Mouse (Mus musculus) embryo, embryonic 9.5 days (tissue): ENCODE measurements around the gene Arid5a.

Experiments
- DNase-seq: peaks from one replicate; pipeline ENCODE4 v3.0.0-alpha.2; 2017; ENCODE audit errors: extremely low spot score

Arid5a gene

DNA sequence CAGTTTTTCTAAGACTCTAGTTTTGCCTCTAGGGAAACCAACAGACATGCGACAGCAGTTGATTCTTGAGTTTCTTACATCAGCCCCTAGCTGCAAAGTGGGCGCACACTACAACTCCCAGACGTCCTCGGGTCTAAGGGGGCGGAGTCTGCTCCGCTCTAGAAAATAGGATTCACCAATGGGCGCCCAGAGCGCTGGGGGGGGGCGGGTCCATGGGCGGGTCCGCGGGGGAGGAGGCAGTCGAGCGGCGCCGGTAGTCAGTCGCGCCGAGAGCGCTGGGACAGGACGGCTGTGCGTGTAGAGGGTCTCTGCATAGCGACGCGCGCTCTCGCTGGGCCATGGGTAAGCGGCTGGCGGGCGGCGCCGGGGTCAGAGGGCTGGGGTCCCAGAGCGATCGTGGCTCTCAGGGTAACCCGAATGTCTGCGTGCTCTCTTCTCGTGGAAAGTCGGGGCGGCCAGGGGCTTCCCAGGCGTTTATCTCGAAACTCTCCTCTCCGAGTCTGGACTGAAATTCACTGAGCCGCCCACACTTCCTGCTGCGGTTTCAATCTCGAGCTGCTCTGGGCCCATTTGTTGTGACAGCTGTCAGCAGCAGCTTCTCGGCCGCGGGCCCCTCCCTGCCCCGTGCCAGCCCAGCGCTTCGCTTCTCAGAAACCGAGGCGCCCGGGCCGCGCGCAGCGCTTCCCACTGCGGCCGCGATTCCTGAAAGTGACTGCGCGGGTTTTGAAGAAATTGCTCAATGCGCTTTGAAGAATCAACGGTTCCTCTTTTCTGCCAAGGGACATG, at the start of gene Arid5a:
Gene Arid5a (plus strand): TSS at position 239 of the 786 bp plus-strand sequence.
- peak; percentile 94 for DNase-seq

DNA sequence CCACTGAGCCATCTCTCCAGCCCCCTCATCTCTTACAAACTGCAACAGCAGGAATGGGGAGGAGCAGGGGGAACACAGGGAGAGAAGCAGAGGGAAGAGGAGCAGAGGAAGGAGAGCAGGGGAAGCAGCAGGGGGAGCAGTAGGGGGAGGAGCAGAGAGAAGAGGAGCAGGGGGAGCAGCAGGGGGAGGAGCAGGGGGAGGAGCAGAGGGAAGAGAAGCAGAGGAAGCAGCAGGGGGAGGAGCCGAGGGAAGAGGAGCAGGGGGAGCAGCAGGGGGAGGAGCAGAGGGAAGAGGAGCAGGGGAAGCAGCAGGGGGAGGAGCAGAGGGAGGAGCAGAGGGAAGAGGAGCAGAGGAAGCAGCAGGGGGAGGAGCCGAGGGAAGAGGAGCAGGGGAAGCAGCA, 48.9 kb upstream of the Arid5a start:
- no peak for DNase-seq

GRCm38 (mm10) chr1:36259281-36259680, 48.3 kb upstream of the Arid5a start:
- DNase-seq = no peak

GRCm38 (mm10) chr1:36260418-36260817, 47.1 kb upstream of the Arid5a start:
- no peak for DNase-seq

DNA sequence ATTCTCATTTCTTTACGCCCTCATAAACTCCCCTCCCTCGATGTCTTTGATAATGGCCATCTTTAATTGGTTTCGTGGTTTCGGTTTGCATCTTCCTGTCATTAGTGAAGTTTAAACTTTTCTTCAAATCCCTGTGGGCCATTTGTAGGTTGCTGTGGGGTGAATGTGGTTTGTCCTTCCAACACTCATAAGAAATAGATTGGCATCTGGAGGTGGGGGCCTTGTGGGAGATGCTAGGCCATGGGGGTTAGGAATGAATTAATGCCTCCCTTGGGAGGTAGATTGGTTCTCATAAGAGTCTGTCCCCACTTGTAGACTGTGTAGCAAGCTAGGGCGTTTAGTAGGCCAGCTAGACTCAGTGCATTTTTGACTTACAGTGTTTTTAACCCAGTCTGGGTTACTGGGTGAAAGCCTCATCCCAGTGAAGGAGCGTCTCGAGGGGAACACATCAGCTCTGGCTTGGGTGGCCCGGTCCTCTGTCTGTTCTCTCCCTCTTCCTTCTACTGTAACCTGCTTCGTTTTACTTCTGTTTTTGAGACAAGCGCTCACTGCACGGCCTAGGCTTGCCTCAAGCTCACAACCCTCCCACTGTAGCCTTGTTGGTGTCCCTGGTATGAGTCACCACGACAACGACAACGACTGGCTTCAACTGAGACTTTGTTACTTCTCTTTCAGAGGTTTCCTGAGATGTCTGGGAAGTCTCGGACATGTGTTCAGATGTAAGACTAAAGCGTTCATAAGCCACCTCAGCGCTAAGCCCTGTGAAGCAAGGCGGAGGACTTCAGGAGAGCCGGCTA, 45.6 kb upstream of the Arid5a start:
- DNase-seq = no peak

DNA sequence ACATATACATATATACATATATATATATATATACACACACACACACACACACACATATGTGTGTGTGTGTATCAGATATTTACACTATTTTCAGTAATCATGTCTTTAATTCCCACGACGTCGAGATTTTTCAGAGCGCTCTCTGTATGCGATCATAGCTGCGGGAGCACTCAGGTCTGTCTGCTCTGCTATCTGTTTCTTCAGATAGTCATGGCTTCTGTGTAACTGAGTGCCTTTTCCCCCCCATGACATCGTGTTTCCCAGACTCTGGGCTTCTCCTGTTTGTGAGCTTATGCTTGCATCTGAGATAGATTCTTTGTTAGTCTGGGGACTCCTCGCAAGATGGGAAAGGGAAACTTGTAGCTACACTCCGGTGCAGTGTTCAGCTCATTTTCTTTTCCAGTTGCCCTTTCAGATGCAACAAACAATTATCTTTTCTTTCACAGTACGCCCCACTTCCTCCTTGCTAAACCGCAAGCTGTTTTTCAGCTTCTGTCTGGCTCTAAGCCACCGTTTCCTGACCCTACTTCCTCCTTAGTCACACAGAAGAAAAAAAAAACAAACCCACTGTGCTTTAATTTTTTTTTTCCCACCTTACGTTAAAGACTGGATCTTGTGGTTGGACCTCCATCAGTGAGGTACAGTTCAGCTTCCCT, 43.6 kb upstream of the Arid5a start:
- no peak for DNase-seq

- DNase-seq = no peak
Measured at GRCm38 (mm10) chr1:36266293-36266692, 41.2 kb upstream of the Arid5a start.

GRCm38 (mm10) chr1:36267595-36267994, 39.9 kb upstream of the Arid5a start:
- DNase-seq = no peak

DNA sequence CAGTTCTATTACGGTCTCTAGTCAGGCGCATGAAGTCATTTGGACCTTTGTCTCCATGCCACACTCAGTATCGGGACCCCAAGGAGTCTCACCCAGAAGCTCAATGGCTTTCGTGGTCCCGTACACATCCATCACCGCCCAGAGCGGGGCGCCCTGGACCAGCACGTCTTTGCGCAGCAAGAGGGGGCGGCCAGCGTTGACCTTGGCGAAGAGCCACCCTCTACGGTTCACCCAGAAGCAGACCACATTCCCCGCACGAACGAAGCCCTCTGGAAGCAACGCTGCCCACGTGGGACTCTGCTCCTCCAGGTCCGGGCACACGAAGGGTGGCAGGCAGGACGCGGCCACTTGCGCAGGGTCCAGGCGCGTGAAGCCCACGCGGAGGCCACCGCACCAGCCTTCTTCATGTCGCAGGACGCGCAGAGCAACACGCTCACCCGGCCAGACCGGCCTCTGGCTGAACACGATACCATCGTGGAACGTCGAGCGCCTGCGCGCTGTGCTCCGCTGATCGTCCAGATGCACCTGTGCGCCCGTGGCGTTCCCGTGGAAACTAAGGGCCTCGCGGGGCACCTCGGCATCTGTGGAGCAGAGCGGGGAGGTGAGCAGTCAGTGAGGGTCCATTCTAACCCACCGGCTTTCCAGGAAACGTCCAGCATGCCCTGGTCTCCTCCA, 38.3 kb upstream of the Arid5a start:
- no peak for DNase-seq

DNA sequence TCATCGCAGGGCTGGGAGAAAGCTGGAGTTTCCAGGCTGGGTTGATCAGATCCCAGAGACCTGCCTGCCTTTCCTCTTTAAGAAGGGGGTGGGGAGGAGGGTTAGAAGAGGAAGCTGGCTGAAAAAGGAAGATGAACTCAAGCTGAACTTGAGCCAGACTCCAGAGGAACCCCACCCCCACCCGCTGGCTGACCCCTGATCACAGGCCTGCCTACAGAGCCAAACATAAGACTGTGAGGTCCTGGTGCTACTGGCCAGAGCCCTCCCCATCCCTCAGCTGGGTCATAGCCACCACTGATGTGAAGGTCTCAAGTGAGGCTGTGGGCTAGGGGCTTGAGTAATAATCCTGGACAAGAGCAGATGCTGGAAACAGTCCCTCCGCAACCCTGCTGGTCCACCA, 36.9 kb upstream of the Arid5a start:
- DNase-seq = no peak

DNA sequence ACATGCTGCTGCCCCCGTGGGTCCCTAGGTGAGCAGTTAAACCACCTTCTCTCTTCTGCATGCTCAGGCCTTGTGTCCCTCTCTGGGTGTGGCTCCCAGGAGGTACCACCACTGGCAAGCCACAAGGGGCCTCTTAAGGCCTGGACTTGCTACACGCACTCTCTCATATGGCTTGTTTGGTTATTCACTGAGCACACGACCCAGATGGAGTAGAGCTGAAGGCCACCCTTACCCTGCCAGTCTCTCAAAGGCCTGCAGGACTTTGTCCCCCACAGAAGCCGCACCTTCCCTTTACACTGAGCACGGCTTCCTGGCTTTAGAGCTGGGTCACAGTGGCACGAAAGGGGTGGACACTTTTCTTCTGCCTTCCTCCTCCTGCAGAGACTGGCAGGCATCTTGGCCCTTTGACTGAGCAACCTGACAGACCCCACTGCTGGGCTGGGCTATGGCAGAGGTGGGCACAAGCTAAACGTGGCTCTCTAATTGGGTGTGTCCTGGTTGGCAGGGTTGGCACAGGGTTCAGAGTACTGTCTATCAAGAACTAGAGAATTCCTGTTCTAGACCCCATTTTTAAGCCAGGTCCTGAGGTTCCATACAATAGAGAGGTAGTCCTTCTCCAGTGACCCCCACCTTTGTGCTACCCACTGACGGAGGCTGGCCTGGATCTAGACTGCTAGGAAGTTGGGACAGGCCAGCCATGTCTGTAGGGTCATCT, 35.9 kb upstream of the Arid5a start:
- no peak for DNase-seq

DNA sequence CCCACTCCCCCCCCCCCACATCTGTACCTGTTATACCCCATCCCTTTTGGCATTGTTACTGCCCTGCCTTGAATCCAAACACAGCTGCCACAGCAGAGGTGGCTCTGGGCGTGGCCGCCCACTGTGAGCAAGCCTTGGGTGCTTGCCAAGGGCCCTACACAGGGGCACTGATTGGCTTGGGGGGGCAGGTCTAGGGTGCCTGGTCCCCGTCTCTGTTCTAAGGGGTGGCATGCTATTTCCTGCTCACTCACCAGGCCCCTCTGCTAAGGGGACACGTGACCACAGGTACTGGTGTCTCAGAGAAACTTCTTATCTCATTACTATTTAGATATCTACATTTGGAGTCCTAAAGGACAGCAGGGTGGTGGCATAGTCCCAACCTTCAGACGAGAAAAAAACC, 35.0 kb upstream of the Arid5a start:
- no peak for DNase-seq

DNA sequence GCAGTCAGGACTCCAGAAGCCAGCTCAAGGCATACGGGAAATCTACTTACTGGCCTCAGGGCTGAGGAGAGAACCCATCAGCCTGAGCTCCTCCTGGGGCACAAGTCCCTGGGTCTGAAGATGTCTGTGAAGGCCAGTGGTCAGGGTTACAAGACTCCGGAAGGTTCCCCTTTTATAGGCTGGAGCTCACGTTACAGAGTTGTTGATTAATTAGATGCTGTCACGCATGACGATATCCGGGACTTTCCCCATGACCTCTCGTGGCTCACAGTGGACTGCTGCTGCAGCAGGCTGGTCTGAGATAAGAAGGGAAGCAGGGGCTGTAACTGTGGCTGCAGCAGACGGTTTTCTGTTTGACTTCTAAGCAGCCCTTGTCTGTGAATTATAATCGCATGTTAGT, 34.2 kb upstream of the Arid5a start:
- DNase-seq = no peak

DNA sequence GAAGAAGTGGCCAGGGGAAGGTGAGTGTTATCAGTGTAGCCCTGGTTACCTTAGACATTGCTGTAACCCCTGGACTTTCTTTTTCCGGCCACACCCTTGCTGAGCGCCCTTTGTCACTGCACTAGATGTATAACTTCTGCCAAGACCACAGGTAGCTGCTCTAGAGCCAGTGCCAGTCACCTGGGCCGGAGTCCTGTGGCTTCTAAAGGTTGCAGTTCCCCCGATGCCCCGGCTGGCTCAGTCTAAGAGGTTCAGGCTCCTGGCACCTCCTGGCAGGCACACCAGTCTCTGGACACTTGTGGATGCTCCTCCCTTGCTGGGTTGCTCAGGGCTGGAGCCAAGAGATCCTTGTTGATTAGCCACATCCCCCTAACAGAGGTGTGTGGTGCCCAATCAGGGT, 33.1 kb upstream of the Arid5a start, which contains the start of gene Neurl3:
Gene Neurl3 (minus strand): TSS at position 225 of the 400 bp plus-strand sequence.
- DNase-seq = no peak

DNA sequence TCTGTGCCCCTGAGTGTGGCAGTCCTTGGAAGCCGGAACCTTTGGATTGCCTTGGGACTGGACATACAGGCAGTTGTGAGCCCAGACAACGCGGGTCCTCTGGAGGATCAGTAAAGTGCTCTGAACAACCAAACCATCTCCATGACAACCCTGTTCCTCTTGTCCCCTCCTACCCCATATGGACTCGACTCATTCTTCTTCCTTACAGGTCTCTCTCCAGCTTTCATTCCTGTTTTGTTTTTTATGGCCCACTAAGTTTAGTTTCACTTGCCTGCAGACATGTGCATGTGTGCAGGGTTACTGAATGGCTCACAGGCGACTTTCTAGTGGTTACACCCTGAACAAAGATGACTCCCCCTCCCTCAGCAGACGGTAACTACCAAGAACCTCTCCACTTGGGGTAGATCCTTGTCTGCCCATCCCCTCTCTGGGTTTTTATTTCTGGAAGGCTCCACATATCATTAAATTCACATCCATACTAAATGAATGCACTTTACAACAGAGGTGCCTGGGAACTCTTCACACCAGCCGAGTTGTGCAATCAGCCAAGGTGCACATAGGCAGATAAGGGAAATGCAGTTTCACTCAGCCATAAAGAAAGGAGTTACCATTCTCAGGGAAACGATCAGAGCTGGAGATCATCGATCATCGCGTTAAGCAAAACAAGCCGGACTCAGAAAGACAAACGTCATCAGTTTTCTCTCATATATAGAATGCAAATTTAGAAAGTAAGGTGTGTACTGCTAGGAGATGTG, 31.7 kb upstream of the Arid5a start:
- DNase-seq = no peak

GRCm38 (mm10) chr1:36277267-36278060, 30.1 kb upstream of the Arid5a start:
- DNase-seq = peak; percentile 83

GRCm38 (mm10) chr1:36279202-36279601, 28.3 kb upstream of the Arid5a start:
- DNase-seq = peak; percentile 75

DNA sequence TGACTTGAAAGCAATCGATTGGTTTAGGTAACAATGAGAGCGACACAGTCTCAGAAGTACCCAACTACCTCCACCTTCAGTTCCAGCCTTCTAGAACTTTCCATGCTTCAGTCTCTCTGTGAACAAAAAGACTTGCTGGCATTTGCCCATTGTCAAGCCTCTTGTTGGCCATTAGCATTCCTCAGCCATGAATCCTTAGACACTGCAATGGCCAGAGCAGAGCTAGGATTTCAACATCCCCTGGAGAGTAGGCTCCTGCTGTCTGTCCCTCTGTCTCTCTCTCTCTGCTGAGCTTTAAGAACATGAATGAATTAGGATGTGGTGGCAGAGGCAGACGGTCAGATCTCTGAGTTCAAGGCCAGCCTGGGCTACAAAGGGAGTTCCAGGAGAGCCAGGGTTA, 26.6 kb upstream of the Arid5a start:
- DNase-seq = no peak

GRCm38 (mm10) chr1:36281849-36282248, 25.7 kb upstream of the Arid5a start:
- no peak for DNase-seq

- DNase-seq = no peak
Measured at GRCm38 (mm10) chr1:36293470-36293869, 14.1 kb upstream of the Arid5a start.
